8 mouse cellular contexts compared by ENCODE assay signal in the genomic region with DNA sequence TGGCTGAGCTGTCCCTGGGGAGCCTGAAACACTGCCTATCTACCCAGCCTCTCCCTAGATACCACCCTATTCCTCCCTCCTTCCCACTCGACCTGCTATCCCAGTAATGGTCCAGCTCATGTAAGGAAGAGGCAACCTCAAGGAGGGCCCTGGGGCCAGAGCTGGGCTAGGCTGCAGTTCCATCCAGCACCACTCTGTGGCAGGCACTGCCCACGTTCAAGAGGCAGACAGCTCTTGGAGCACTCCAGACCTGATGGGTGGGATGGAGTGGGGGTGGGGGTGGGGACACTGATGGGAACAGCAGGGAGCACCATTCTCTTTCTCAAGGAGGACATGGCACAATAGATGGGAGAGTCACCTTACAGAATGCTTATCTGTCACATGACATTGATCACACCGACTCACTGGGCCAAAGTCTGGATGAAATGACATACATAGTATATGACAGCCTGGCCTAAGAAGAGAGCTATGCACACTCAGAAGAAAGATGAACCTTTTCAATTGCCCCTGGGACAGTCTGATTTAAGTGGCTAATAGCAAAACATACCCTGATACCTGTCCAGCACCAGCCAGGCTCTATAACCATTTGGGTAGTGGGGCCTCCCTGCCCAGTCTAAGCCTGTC. TPM values are rescaled to one million over a fixed set of nuclear protein-coding genes. Genes with fewer than 3 reads are reported as not detected.
DNase-seq lines count a peak whose midpoint lies in the region; ATAC-seq and TF ChIP-seq lines count a peak whose summit lies in the region.

No protein-coding gene starts in this region.

- no peaks in the 10 kb centered on the region for H3K27me3 ChIP-seq in cerebellum, adult 2 months (ENCODE audit: control insufficient read depth, insufficient read depth, low read length)
- no peaks in the 10 kb centered on the region for H3K27me3 ChIP-seq in heart, adult 2 months (ENCODE audit: control insufficient read depth, insufficient read depth, low read length)
- H3K27me3 ChIP-seq in kidney, embryonic 15.5 days: no peaks in the 10 kb centered on the region
- no peaks in the 10 kb centered on the region for H3K27me3 ChIP-seq in stomach, postnatal 0 days (ENCODE audit: control insufficient read depth, insufficient read depth, low read length)

- no peaks in the 10 kb centered on the region for H3K9me3 ChIP-seq in kidney, embryonic 15.5 days (replicated peaks)
- no peaks in the 10 kb centered on the region for H3K9me3 ChIP-seq in stomach, postnatal 0 days (ENCODE audit: control insufficient read depth, low read length)

- no peaks in the 10 kb centered on the region for H3K36me3 ChIP-seq in heart, adult 2 months (ENCODE audit: control insufficient read depth, insufficient read depth, low read length)
- peaks cover 7% of the 10 kb centered on the region; the same call in 1 of the 2 replicates for H3K36me3 ChIP-seq in kidney, embryonic 15.5 days
- H3K36me3 ChIP-seq in stomach, postnatal 0 days (ENCODE audit: control insufficient read depth, insufficient read depth, low read length): no peaks in the 10 kb centered on the region

- 0 out of 2 replicates have a peak, but pooled peaks have one; percentile 44 for TF ChIP-seq EP300 in heart, adult 2 months (IDR thresholded peaks at IDR 0.05; ENCODE audit: insufficient read depth, low read depth, low read length)
- no peak for TF ChIP-seq EP300 in stomach, postnatal 0 days (optimal IDR thresholded peaks at IDR 0.05)

- peak; percentile 62 to 85 for DNase-seq in adrenal gland, adult (ENCODE audit: inconsistent age in 2 of 2, low spot score in 1 of 2)
- DNase-seq in adrenal gland, adult 18-20 months (ENCODE audit: low spot score in 2 of 2): no peak
- peak; percentile 57 for DNase-seq in 3134 (ENCODE audit: extremely low read depth, insufficient read length, low spot score)
- DNase-seq in cerebellum, adult 2 months: peak; percentile 57 to 66
- peak; percentile 65 to 71 for DNase-seq in heart, adult 2 months
- peak; percentile 42 for DNase-seq in lung, postnatal 36 days
- DNase-seq in stomach, postnatal 0 days (ENCODE audit: low spot score): peak; percentile 68

- peaks cover 20% of the 10 kb centered on the region for H3K4me1 ChIP-seq in cerebellum, adult 2 months (ENCODE audit: control insufficient read depth, insufficient read depth, low read length)
- peaks cover 17% of the 10 kb centered on the region for H3K4me1 ChIP-seq in heart, adult 2 months (ENCODE audit: control insufficient read depth, insufficient read depth, low read length)
- H3K4me1 ChIP-seq in kidney, embryonic 15.5 days: peaks cover 32% of the 10 kb centered on the region
- no peaks in the 10 kb centered on the region for H3K4me1 ChIP-seq in stomach, postnatal 0 days (replicated peaks; ENCODE audit: control insufficient read depth, insufficient read depth)

- ATAC-seq in kidney, embryonic 15.5 days (replicated peaks; ENCODE audit: low FRiP score): peak; percentile 79
- peak; percentile 74 for ATAC-seq in stomach, postnatal 0 days (ENCODE audit: low FRiP score, low TSS enrichment)

- H3K9ac ChIP-seq in heart, adult 2 months (ENCODE audit: low read depth, low read length): no peak overlapping the region
- H3K9ac ChIP-seq in kidney, embryonic 15.5 days: no peak overlapping the region
- no peak overlapping the region for H3K9ac ChIP-seq in stomach, postnatal 0 days (ENCODE audit: low read length)

- 40% methylated on average over 3 of the region's 3 CpGs for WGBS in cerebellum, adult 2 months
- WGBS in heart, adult 2 months: 19% methylated on average over 3 of the region's 3 CpGs
- WGBS in kidney, embryonic 15.5 days: 22% methylated on average over 3 of the region's 3 CpGs
- 19% methylated on average over 3 of the region's 3 CpGs for whole genome bisulfite sequencing in stomach, postnatal 0 days

- H3K79me2 ChIP-seq in heart, adult 2 months (replicated peaks; ENCODE audit: control insufficient read depth, insufficient read depth, low read length): no peaks in the 10 kb centered on the region

- H3K4me3 ChIP-seq in cerebellum, adult 2 months (replicated peaks; ENCODE audit: insufficient read depth, low read depth, low read length): no peak overlapping the region
- no peak overlapping the region for H3K4me3 ChIP-seq in heart, adult 2 months
- no peak overlapping the region for H3K4me3 ChIP-seq in kidney, embryonic 15.5 days (replicated peaks)
- no peak overlapping the region for H3K4me3 ChIP-seq in stomach, postnatal 0 days (ENCODE audit: low read depth, low read length)

- H3K27ac ChIP-seq in cerebellum, adult 2 months (ENCODE audit: insufficient read depth, low read length): no peak overlapping the region
- H3K27ac ChIP-seq in heart, adult 2 months: peak overlapping the region; percentile 71
- H3K27ac ChIP-seq in kidney, embryonic 15.5 days: 0 out of 2 replicates have a peak overlapping the region, but pooled peaks have one; percentile 11
- peak overlapping the region; percentile 71 for H3K27ac ChIP-seq in stomach, postnatal 0 days (replicated peaks)

- peak; percentile 91 for TF ChIP-seq CTCF in cerebellum, adult 2 months (IDR thresholded peaks at IDR 0.05; ENCODE audit: borderline replicate concordance, insufficient read depth, low read depth, low read length)
- TF ChIP-seq CTCF in heart, adult 2 months (IDR thresholded peaks at IDR 0.05): peak; percentile 84
- peak; percentile 88 for TF ChIP-seq CTCF in stomach, postnatal 0 days (IDR thresholded peaks at IDR 0.05; ENCODE audit: low read depth)

- intact Hi-C loops in heart, adult 2 months (cut with DNase I): loop anchor here (1.0 to 2.0 kb wide), 3 partner anchors 17 to 57 kb away; a partner anchor contains a TSS

- TF ChIP-seq POLR2A in cerebellum, adult 2 months (IDR thresholded peaks at IDR 0.05; ENCODE audit: borderline replicate concordance, insufficient read depth, low read length): no peak
- TF ChIP-seq POLR2A in heart, adult 2 months (IDR thresholded peaks at IDR 0.05; ENCODE audit: insufficient read depth, low read depth, low read length): no peak

- no peak overlapping the region for H3K4me2 ChIP-seq in kidney, embryonic 15.5 days
- no peak overlapping the region for H3K4me2 ChIP-seq in stomach, postnatal 0 days (replicated peaks; ENCODE audit: low read depth)

RNA-seq across cellular contexts. Expression of a gene that starts 15.4 kb away (rescaled TPM):
- 10 to 100 TPM; 13.1 to 15.5 TPM for total RNA-seq in adrenal gland, adult 18-20 months (2021)
- 83.3 and 85.2 TPM in 2 replicates for polyA plus RNA-seq in cerebellum, adult 2 months (2012; rRNA removed)
- 10 to 100 TPM; 59.3 to 68.5 TPM for total RNA-seq in heart, adult 2 months (2021)
- polyA plus RNA-seq in heart, adult 2 months (2012; rRNA removed): 119 and 121 TPM in 2 replicates
- polyA plus RNA-seq in kidney, embryonic 15.5 days (2015; fragmentation: Nextera tagmentation; extraction: Ambion mirVana): 7.1 and 7.2 TPM in 2 replicates
- 3.7 and 3.8 TPM in 2 replicates for polyA plus RNA-seq in stomach, postnatal 0 days (2015; fragmentation: Nextera tagmentation; extraction: Ambion mirVana)

RNA-seq across cellular contexts. Expression of a gene that starts 28.6 kb away (rescaled TPM):
- 10 to 100 TPM in 1 of 2 experiments, 1 to 10 TPM in 1; 9.1 to 16.3 TPM for total RNA-seq in adrenal gland, adult 18-20 months (2021)
- polyA plus RNA-seq in cerebellum, adult 2 months (2012; rRNA removed): 7.5 and 8.6 TPM in 2 replicates
- total RNA-seq in heart, adult 2 months (2021): 10 to 100 TPM; 23.5 to 24.4 TPM
- 26.3 and 30.7 TPM in 2 replicates for polyA plus RNA-seq in heart, adult 2 months (2012; rRNA removed)
- 15.4 and 18.4 TPM in 2 replicates for polyA plus RNA-seq in kidney, embryonic 15.5 days (2015; fragmentation: Nextera tagmentation; extraction: Ambion mirVana)
- polyA plus RNA-seq in stomach, postnatal 0 days (2015; fragmentation: Nextera tagmentation; extraction: Ambion mirVana): 3.1 and 3.2 TPM in 2 replicates

RNA-seq across cellular contexts. Expression of a gene that starts 55.9 kb away (rescaled TPM):
- 1 to 10 TPM; 1.3 to 2.6 TPM for total RNA-seq in adrenal gland, adult 18-20 months (2021)
- polyA plus RNA-seq in cerebellum, adult 2 months (2012; rRNA removed): 4.1 and 4.4 TPM in 2 replicates
- total RNA-seq in heart, adult 2 months (2021): 1 to 10 TPM in 1 of 2 experiments, under 1 TPM in 1; 0.89 to 1.1 TPM
- polyA plus RNA-seq in heart, adult 2 months (2012; rRNA removed): 2.2 and 2.3 TPM in 2 replicates
- polyA plus RNA-seq in kidney, embryonic 15.5 days (2015; fragmentation: Nextera tagmentation; extraction: Ambion mirVana): 0.82 and 1.1 TPM in 2 replicates
- 4.1 and 5.8 TPM in 2 replicates for polyA plus RNA-seq in stomach, postnatal 0 days (2015; fragmentation: Nextera tagmentation; extraction: Ambion mirVana)

RNA-seq across cellular contexts. Expression of a gene that starts 57.5 kb away (rescaled TPM):
- total RNA-seq in adrenal gland, adult 18-20 months (2021): 10 to 100 TPM; 76.4 to 88.2 TPM
- 51.8 and 53.5 TPM in 2 replicates for polyA plus RNA-seq in cerebellum, adult 2 months (2012; rRNA removed)
- total RNA-seq in heart, adult 2 months (2021): 10 to 100 TPM; 81.2 to 89.8 TPM
- polyA plus RNA-seq in heart, adult 2 months (2012; rRNA removed): 148 and 151 TPM in 2 replicates
- polyA plus RNA-seq in kidney, embryonic 15.5 days (2015; fragmentation: Nextera tagmentation; extraction: Ambion mirVana): 59.2 and 62.0 TPM in 2 replicates
- 29.3 and 30.2 TPM in 2 replicates for polyA plus RNA-seq in stomach, postnatal 0 days (2015; fragmentation: Nextera tagmentation; extraction: Ambion mirVana)

Comparison
In these comparisons a context has a peak if more than half of its experiments do, and no peak if none do; other contexts are left out.
1. DNase-seq: peak in adrenal gland, adult (2 of 2), 3134 (single experiment), cerebellum, adult 2 months (2 of 2), heart, adult 2 months (2 of 2), lung, postnatal 36 days (single experiment) and stomach, postnatal 0 days (single experiment); none in adrenal gland, adult 18-20 months (0 of 2).
2. RNA of a gene that starts 15.4 kb away (polyA plus RNA-seq): 119 to 121 TPM in heart, adult 2 months and 83.3 to 85.2 TPM in cerebellum, adult 2 months; 7.1 to 7.2 TPM in kidney, embryonic 15.5 days and 3.7 to 3.8 TPM in stomach, postnatal 0 days; every median in the first group is over 10 times any median in the second.
3. Peak in every context shown above with its lines, with median percentiles within 50 percentile points of each other: CTCF ChIP-seq.